Mouse (Mus musculus): ENCODE measurements around the gene Vps54.

DNA sequence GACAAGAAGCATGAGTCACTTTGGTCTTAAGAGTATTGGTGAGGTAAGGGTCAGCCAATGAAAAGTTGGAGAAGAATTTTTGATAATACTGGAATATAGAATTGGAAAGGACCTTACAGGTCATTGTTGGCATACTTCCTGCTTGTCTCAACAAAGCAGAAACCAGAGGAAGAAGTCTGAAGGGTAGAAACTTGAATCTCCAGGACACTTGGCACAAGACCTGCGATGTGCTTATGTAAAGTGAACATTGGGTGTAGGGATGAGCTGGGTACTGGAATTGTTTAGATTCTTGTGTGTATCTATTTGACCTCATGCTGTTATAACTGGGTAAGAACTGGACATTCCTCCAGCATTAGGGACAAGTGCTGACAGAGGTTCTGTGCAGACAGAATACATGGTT, 2.3 kb downstream of the Vps54 start:
- no peak for TF ChIP-seq MAZ (IDR thresholded peaks at IDR 0.05; ENCODE audit: low read depth, low read length)
- no peak for TF ChIP-seq CTCF (conservative IDR thresholded peaks at IDR 0.05 in 1 of 2, IDR thresholded peaks at IDR 0.05 in 1 of 2; ENCODE audit: low read depth in 2 of 2, low read length in 2 of 2)
- TF ChIP-seq RAD21 (IDR thresholded peaks at IDR 0.05; ENCODE audit: low read depth, low read length): no peak
- no peak for TF ChIP-seq EP300 (IDR thresholded peaks at IDR 0.05; ENCODE audit: low read length)
- no peak for TF ChIP-seq ZMIZ1 (IDR thresholded peaks at IDR 0.05; ENCODE audit: low read depth, low read length)
- TF ChIP-seq POLR2A (IDR thresholded peaks at IDR 0.05; ENCODE audit: low read depth, low read length): no peak
- no peak for TF ChIP-seq RCOR1 (conservative IDR thresholded peaks at IDR 0.05; ENCODE audit: low read depth, low read length)
- TF ChIP-seq HCFC1 (IDR thresholded peaks at IDR 0.05; ENCODE audit: low read depth, low read length): no peak
- TF ChIP-seq MEF2A (IDR thresholded peaks at IDR 0.05; ENCODE audit: borderline replicate concordance, low read depth, low read length): no peak
